In genomic region chr2:30578006-30578405, GRCm38 (mm10) we compare ENCODE assay signal across 27 mouse cellular contexts. TPM values are rescaled to one million over a fixed set of nuclear protein-coding genes. Genes with fewer than 3 reads are reported as not detected.
"Had no signal": no experiment of that assay in that cellular context is flagged by ENCODE, and none has a peak within 500 bp of the region (broad histone marks: within the 10 kb centered on the region; RNA-seq: fewer than 3 reads in every experiment).

No protein-coding gene starts in this region.

- H3K4me2 ChIP-seq: heart, embryonic 12.5 days; hindbrain, embryonic 13.5 days; hindbrain, embryonic 15.5 days; kidney, embryonic 15.5 days; limb, embryonic 12.5 days; liver, embryonic 11.5 days; liver, embryonic 13.5 days had no signal

- H3K9ac ChIP-seq: heart, embryonic 12.5 days; hindbrain, embryonic 13.5 days; hindbrain, embryonic 15.5 days; kidney, embryonic 15.5 days; limb, embryonic 12.5 days; liver, embryonic 13.5 days had no signal

- H3K4me1 ChIP-seq: heart, embryonic 10.5 days; heart, embryonic 12.5 days; hindbrain, embryonic 13.5 days; hindbrain, embryonic 15.5 days; limb, embryonic 10.5 days; limb, embryonic 12.5 days; liver, embryonic 13.5 days had no signal

- H3K27ac ChIP-seq: gastrocnemius, adult 2 months; heart, embryonic 10.5 days; hindbrain, embryonic 13.5 days; hindbrain, embryonic 15.5 days; hindbrain, postnatal 0 days; kidney, embryonic 15.5 days; kidney, postnatal 0 days; left cerebral cortex, adult 2 months; limb, embryonic 10.5 days; limb, embryonic 12.5 days; liver, embryonic 13.5 days had no signal

- ATAC-seq: hindbrain, postnatal 0 days; intestine, embryonic 16.5 days had no signal

- DNase-seq: gastrocnemius, adult 2 months; gastrocnemius, postnatal 10 days; gastrocnemius, postnatal 25 days; heart, adult 18-20 months; heart, postnatal 14 days; heart, postnatal 36 days; kidney, adult 11 months; kidney, adult 2 months; kidney, adult 9 months; kidney, postnatal 14 days; kidney, postnatal 36 days; layer of hippocampus, adult 9-11 months; liver; liver, embryonic 13.5 days had no signal

- H3K9me3 ChIP-seq: hindbrain, embryonic 15.5 days; limb, embryonic 10.5 days; liver, embryonic 13.5 days had no signal

- H3K36me3 ChIP-seq: heart, embryonic 10.5 days; heart, embryonic 12.5 days; hindbrain, embryonic 13.5 days; hindbrain, embryonic 15.5 days; kidney, embryonic 15.5 days; limb, embryonic 10.5 days; limb, embryonic 12.5 days; liver, embryonic 13.5 days had no signal

- H3K27me3 ChIP-seq: heart, embryonic 12.5 days; hindbrain, embryonic 13.5 days; hindbrain, embryonic 15.5 days; kidney, embryonic 15.5 days; limb, embryonic 12.5 days; liver, embryonic 13.5 days had no signal

- H3K4me3 ChIP-seq: gastrocnemius, adult 2 months; heart, embryonic 10.5 days; heart, embryonic 12.5 days; hindbrain, embryonic 13.5 days; hindbrain, embryonic 15.5 days; kidney, embryonic 15.5 days; left cerebral cortex, adult 2 months; limb, embryonic 10.5 days; limb, embryonic 12.5 days; liver, embryonic 13.5 days had no signal

RNA-seq across cellular contexts. Expression of gene Cstad, which starts 16.8 kb away (rescaled TPM):
- total RNA-seq: granulocyte monocyte progenitor cell, adult 5-6 weeks had no signal
- polyA plus RNA-seq: liver, embryonic 11.5 days had no signal
